Mouse (Mus musculus) retina, embryonic 14.5 days (tissue): ENCODE results near the gene Cers5.
"Not testable (repeated sequence)": the region's sequence is repeated elsewhere in the genome, so short reads cannot be mapped to it uniquely, and the experiment has no call there.

ENCODE experiments used
- DNase-seq: peaks from one replicate; pipeline ENCODE4 v3.0.0-alpha.2; 2015; ENCODE audit warnings: low spot score

The Cers5 gene

GRCm38 (mm10) chr15:99772881-99772924 lies at the start of gene Cers5:
Gene Cers5, minus strand, starts transcription at chr15:99772885.
- not testable (repeated sequence) for DNase-seq

DNA sequence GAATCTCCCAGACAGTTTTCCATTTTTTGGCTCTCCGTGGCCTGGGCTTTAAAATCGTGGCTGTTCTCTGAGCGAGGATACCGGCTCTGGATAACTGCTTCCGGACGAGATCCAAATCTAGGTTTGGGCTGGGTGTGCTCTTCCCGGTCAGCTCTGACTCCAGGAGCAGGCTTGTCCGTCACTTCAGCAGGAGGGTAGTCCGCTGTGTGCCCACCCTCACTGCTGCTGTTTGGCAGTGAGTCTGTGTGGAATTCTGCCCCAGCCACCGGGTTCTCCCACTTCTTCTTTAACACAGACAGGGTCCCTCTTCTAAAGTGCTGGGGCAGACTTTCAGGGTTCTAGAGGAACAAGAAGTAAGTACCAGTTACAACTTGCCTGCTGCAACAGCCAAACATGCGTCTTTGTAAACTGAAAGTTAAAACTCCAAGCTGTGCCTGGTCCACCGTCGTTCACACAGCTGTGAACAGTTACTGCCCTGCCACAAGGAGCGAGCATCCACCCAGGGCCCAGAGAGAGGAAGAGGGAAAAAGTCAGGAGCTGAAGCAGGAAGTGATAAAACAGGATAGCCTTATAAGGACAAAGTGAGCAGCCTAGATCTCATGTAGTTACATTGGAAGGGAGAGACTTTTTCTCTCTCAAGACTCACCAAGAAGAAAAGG lies 47.1 kb upstream of the Cers5 start:
- DNase-seq = no peak

GRCm38 (mm10) chr15:99819109-99819440 lies 46.4 kb upstream of the Cers5 start:
- DNase-seq = no peak

- DNase-seq = no peak
Measured at GRCm38 (mm10) chr15:99818321-99819108, 45.8 kb upstream of the Cers5 start.

- DNase-seq = no peak
Measured at GRCm38 (mm10) chr15:99817343-99818235, 44.9 kb upstream of the Cers5 start.

DNA sequence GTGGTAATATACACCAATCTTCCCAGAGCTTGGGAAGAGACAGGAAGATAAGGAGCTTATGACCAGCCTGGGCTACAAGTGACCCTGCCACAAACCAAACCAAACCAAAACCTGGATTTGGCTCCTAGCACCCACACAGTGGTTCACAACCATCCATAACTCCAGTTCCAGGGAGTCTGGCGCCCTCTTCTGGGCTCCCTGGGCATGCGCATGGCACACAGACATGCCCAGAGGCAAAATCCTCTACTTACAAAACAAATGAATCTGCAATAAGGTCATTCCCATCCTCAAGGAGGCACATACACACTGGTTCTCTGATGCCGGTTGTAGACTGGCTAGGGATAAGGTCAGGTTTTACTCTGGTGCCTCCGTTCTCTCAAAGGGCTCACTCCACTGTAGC lies 43.3 kb upstream of the Cers5 start:
- DNase-seq = no peak

GRCm38 (mm10) chr15:99814554-99815260 lies 42.0 kb upstream of the Cers5 start:
- DNase-seq = no peak

GRCm38 (mm10) chr15:99813639-99814038 lies 41.0 kb upstream of the Cers5 start:
- DNase-seq = no peak

DNA sequence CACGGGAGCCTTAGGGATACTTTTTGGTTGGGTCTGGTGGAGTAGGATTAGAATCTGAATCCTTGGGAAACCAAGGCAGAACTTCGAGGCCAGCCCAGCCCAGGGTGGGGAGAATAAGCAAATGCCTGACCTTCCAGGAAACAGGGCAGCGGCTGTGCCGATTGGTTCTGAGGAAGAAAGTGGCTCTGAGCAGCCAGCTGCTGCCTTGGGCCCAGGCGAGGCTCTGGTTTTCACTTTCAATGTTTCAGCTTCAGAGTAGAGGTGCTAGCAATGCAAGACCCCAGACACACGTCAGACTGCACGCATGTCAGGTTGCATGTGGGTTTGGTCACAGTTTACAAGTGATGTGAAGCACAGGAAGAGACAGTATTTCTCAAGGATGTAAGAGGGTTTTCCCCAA lies 39.4 kb upstream of the Cers5 start:
- no peak for DNase-seq

DNA sequence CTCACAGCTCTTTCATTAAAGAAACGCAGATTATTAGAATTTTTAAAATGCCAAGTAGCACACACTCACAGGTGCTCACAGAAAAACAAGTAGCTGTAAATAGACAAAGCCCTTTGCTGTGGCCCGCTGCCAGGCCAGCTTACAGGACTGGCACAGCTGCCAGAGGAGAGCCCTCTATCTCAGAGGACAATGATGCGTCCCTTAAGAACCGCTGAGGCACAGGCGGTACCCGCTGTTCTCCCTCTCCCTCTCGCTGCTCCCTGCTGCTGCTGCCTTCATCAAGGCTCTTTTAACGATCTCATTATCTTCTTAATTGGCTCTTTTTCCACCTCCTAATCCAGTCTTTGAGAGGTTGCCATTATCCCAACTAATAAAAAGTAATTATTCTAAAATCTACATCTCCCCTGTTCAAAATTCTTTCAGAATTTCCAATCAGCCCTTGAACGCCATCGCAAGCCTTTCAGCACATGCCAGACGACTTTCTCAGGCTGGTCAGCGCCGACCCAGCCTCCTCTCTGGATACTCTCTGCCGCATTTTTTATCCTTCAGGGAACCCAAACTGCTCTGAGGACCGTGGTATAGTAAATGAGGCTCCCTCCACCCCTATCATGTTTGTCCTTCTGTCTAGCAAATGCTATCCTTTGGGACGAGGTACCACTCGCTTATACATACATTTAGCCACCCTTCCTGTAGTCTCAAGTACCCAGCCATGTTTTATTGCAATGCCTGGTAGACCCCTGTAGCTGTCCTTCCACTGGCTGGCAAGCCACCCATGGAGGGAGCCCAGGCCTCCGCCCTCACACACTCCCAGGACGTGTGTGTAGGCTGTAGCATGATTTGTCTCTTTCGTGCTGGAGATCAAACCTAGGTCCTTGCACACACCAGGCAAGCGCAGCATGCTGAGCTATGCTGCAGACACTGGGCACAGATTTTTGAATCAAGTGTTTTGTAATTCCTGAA lies 35.4 kb upstream of the Cers5 start:
- peak; percentile 60 for DNase-seq

GRCm38 (mm10) chr15:99806171-99806570 lies 33.5 kb upstream of the Cers5 start:
- peak; percentile 29 for DNase-seq

GRCm38 (mm10) chr15:99805673-99806072 lies 33.0 kb upstream of the Cers5 start:
- DNase-seq = no peak

- no peak for DNase-seq
Measured at GRCm38 (mm10) chr15:99803186-99803644, 30.5 kb upstream of the Cers5 start.

- no peak for DNase-seq
Measured at GRCm38 (mm10) chr15:99801885-99802572, 29.3 kb upstream of the Cers5 start.

- no peak for DNase-seq
Measured at GRCm38 (mm10) chr15:99799706-99800105, 27.0 kb upstream of the Cers5 start.

DNA sequence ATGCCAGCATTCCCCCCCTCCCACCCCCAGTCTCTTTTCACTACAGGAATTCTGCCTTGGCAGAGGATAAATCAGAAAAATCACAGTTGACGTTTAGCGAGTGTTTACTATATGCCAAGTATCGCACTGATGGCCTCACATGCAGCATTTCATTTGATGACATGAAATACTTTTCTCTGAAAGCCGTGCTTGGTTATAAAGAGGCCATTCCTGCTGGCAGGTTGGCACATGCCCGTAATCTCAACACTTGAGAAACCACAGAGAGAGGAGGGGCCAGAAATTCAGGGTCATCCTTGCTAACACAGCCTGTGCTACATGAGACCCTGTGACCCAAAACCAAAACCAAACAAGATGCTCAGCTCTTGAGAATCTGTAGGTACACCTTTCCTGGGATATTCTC lies 25.2 kb upstream of the Cers5 start:
- no peak for DNase-seq

DNA sequence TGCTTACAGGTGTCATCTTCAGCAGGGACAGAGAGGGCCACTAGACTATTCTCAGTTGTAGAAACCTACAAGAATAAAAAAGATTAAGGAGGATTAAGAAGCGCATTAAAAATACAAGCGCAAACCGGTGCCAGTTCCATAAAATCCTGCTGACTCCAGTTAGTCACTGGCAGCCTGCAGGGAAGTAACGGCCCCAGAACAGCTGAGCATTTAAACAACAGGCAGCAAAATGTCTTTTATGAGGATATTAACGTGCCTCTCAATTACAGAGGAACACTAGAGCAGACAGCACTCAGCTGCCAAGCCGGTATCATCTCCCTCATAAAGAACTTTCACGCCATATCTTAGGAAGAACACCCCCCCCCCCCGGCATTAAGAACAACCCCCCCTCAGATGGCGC lies 24.1 kb upstream of the Cers5 start:
- DNase-seq = no peak

DNA sequence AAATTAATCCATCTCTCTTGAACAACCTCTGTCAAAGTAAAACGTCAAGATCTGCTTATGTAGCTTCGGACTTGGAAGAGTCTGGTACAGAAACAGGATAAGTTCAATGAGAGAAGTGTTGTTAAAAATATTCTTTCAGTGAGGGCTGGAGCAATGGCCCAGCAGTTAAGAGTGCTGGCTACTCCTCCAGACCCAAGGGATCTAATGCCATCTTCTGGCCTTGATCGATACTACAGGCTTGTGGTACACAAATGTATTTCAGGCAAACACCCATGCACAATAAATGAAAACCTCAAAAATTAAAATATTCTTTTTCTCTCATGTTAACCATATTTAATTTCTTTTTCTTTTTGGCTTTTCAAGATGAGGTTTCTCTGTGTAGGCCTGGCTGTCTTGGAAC lies 23.4 kb upstream of the Cers5 start:
- DNase-seq = no peak

GRCm38 (mm10) chr15:99792221-99792815 lies 19.6 kb upstream of the Cers5 start:
- no peak for DNase-seq

DNA sequence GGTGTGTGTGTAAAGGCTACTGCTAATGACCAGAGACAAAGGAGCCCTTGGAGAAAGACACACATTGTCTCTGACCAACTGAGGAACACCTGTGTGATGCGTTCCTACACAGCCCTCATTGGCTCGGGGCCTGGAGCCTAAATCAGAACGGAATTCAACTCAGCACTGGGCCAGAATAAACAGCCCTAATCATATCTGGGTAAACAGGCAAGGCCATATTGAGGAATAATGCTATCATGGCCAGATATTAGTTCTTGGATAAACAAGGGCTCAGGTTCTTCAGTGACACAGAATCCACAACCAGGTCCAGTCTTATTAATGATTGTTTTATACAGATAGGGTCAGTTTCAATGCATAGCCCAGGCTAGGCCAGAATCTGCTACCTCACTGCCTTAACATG lies 18.3 kb upstream of the Cers5 start:
- no peak for DNase-seq

- no peak for DNase-seq
Measured at GRCm38 (mm10) chr15:99790464-99790863, 17.8 kb upstream of the Cers5 start.
